Comparison of ENCODE assay signal across 8 mouse cellular contexts in genomic region chr19:23757961-23758553, GRCm38 (mm10). TPM values are rescaled to one million over a fixed set of nuclear protein-coding genes. Genes with fewer than 3 reads are reported as not detected.
DNase-seq lines count a peak whose midpoint lies in the region; ATAC-seq and TF ChIP-seq lines count a peak whose summit lies in the region.

No protein-coding gene starts in this region.

- no peak for TF ChIP-seq POLR2A in ES-Bruce4 (IDR thresholded peaks at IDR 0.05; ENCODE audit: insufficient read depth, low read length)

- H3K9me3 ChIP-seq in ES-Bruce4 (replicated peaks; ENCODE audit: control insufficient read depth, insufficient read depth, low read length, poor library complexity, severe bottlenecking), result no peaks in the 10 kb centered on the region
- H3K9me3 ChIP-seq in forebrain, embryonic 12.5 days, result no peaks in the 10 kb centered on the region
- H3K9me3 ChIP-seq in heart, postnatal 0 days (replicated peaks; ENCODE audit: control insufficient read depth, low read length), result 0 out of 2 replicates have a peak, but pooled peaks cover 3% of the 10 kb centered on the region
- no peaks in the 10 kb centered on the region for H3K9me3 ChIP-seq in liver, embryonic 16.5 days (replicated peaks; ENCODE audit: control insufficient read depth, low read length)
- peaks cover 3% of the 10 kb centered on the region; the same call in 1 of the 2 replicates for H3K9me3 ChIP-seq in neural tube, embryonic 13.5 days

- no peaks in the 10 kb centered on the region for H3K4me1 ChIP-seq in ES-Bruce4 (ENCODE audit: control insufficient read depth, insufficient read depth, low read length)
- peaks cover 16% of the 10 kb centered on the region for H3K4me1 ChIP-seq in forebrain, embryonic 12.5 days
- H3K4me1 ChIP-seq in heart, postnatal 0 days (ENCODE audit: control insufficient read depth, insufficient read depth), result no peaks in the 10 kb centered on the region
- H3K4me1 ChIP-seq in liver, embryonic 16.5 days (ENCODE audit: control insufficient read depth, low read depth, low read length), result no peaks in the 10 kb centered on the region; the same call in 1 of the 2 replicates
- peaks cover 43% of the 10 kb centered on the region for H3K4me1 ChIP-seq in neural tube, embryonic 13.5 days (replicated peaks)

- peak; percentile 73 for DNase-seq in c-Kit-positive CD71-positive TER-119-positive erythroid progenitor cells, embryonic 14.5 days (ENCODE audit: low spot score)
- DNase-seq in heart, postnatal 0 days (ENCODE audit: low spot score), result peak; percentile 90
- peak; percentile 98 to 99 for DNase-seq in kidney, postnatal 4 days
- peak; percentile 88 for DNase-seq in testis, postnatal 14 days (ENCODE audit: low spot score)

- peaks cover 2% of the 10 kb centered on the region; the same call in 1 of the 2 replicates for H3K27me3 ChIP-seq in ES-Bruce4 (ENCODE audit: control insufficient read depth, insufficient read depth, low read length, poor library complexity, severe bottlenecking)
- peaks cover 10% of the 10 kb centered on the region for H3K27me3 ChIP-seq in forebrain, embryonic 12.5 days
- H3K27me3 ChIP-seq in heart, postnatal 0 days (ENCODE audit: control insufficient read depth, insufficient read depth, low read length), result peaks cover 22% of the 10 kb centered on the region
- H3K27me3 ChIP-seq in liver, embryonic 16.5 days (ENCODE audit: control insufficient read depth, insufficient read depth, low read depth, low read length), result peaks cover 32% of the 10 kb centered on the region
- no peaks in the 10 kb centered on the region for H3K27me3 ChIP-seq in neural tube, embryonic 13.5 days

- H3K27ac ChIP-seq in ES-Bruce4 (ENCODE audit: insufficient read depth, low read length), result no peak overlapping the region
- peak overlapping the region; percentile 91 for H3K27ac ChIP-seq in forebrain, embryonic 12.5 days
- H3K27ac ChIP-seq in heart, postnatal 0 days (ENCODE audit: low read depth), result peak overlapping the region; percentile 71
- H3K27ac ChIP-seq in liver, embryonic 16.5 days (ENCODE audit: low read length), result no peak overlapping the region
- peak overlapping the region; percentile 98 for H3K27ac ChIP-seq in neural tube, embryonic 13.5 days (replicated peaks)

- peak overlapping the region; percentile 25 for H3K9ac ChIP-seq in ES-Bruce4 (ENCODE audit: low read depth, poor library complexity, severe bottlenecking)
- peak overlapping the region; percentile 75 for H3K9ac ChIP-seq in forebrain, embryonic 12.5 days
- H3K9ac ChIP-seq in heart, postnatal 0 days (replicated peaks; ENCODE audit: low read depth, low read length), result peak overlapping the region; percentile 49
- peak overlapping the region; percentile 57 for H3K9ac ChIP-seq in liver, embryonic 16.5 days (ENCODE audit: low read depth, low read length)
- peak overlapping the region; percentile 88 for H3K9ac ChIP-seq in neural tube, embryonic 13.5 days

- WGBS in forebrain, embryonic 12.5 days, result 1% methylated on average over 40 of the region's 40 CpGs
- 1% methylated on average over 40 of the region's 40 CpGs for WGBS in heart, postnatal 0 days
- WGBS in liver, embryonic 16.5 days (ENCODE audit: insufficient replicate concordance), result under 1% methylated on average over 40 of the region's 40 CpGs
- under 1% methylated on average over 40 of the region's 40 CpGs for WGBS in neural tube, embryonic 13.5 days

- no peak for TF ChIP-seq EP300 in ES-Bruce4 (IDR thresholded peaks at IDR 0.05; ENCODE audit: insufficient read depth, low read depth, low read length)
- TF ChIP-seq EP300 in heart, postnatal 0 days (IDR thresholded peaks at IDR 0.05; ENCODE audit: low read depth), result no peak

- peak; percentile 75 for ATAC-seq in forebrain, embryonic 12.5 days (ENCODE audit: low FRiP score)
- ATAC-seq in heart, postnatal 0 days (ENCODE audit: insufficient read depth, low read depth), result peak; percentile 84
- peak; percentile 69 for ATAC-seq in liver, embryonic 16.5 days (ENCODE audit: low read depth)
- ATAC-seq in neural tube, embryonic 13.5 days (ENCODE audit: low read depth), result peak; percentile 78

- no peaks in the 10 kb centered on the region for H3K36me3 ChIP-seq in ES-Bruce4 (ENCODE audit: control insufficient read depth, insufficient read depth, low read length, poor library complexity, severe bottlenecking)
- no peaks in the 10 kb centered on the region for H3K36me3 ChIP-seq in forebrain, embryonic 12.5 days (replicated peaks)
- H3K36me3 ChIP-seq in heart, postnatal 0 days (replicated peaks; ENCODE audit: control insufficient read depth, insufficient read depth, low read length), result no peaks in the 10 kb centered on the region
- no peaks in the 10 kb centered on the region for H3K36me3 ChIP-seq in liver, embryonic 16.5 days (ENCODE audit: control insufficient read depth, insufficient read depth)
- H3K36me3 ChIP-seq in neural tube, embryonic 13.5 days, result no peaks in the 10 kb centered on the region

- peak overlapping the region; percentile 70 for H3K4me3 ChIP-seq in ES-Bruce4 (ENCODE audit: low read depth, low read length)
- peak overlapping the region; percentile 72 for H3K4me3 ChIP-seq in forebrain, embryonic 12.5 days (replicated peaks)
- H3K4me3 ChIP-seq in heart, postnatal 0 days (ENCODE audit: low read depth, low read length), result peak overlapping the region; percentile 67
- peak overlapping the region; percentile 67 for H3K4me3 ChIP-seq in liver, embryonic 16.5 days (ENCODE audit: low read depth, low read length)
- peak overlapping the region; percentile 76 for H3K4me3 ChIP-seq in neural tube, embryonic 13.5 days

- peak; percentile 85 for TF ChIP-seq CTCF in ES-Bruce4 (IDR thresholded peaks at IDR 0.05; ENCODE audit: low read depth, low read length)
- peak; percentile 98 for TF ChIP-seq CTCF in heart, postnatal 0 days (IDR thresholded peaks at IDR 0.05; ENCODE audit: low read depth)

- H3K4me2 ChIP-seq in forebrain, embryonic 12.5 days, result peak overlapping the region; percentile 75
- peak overlapping the region; percentile 82 for H3K4me2 ChIP-seq in heart, postnatal 0 days (ENCODE audit: low read depth, low read length)
- peak overlapping the region; percentile 88 for H3K4me2 ChIP-seq in liver, embryonic 16.5 days (ENCODE audit: low read depth, low read length)
- H3K4me2 ChIP-seq in neural tube, embryonic 13.5 days, result peak overlapping the region; percentile 70

RNA-seq across cellular contexts. Expression of gene Apba1, which starts 0.6 kb away (rescaled TPM):
- polyA plus RNA-seq in ES-Bruce4 (2011; ENCODE audit: insufficient read depth, insufficient read length, low read depth, missing spikeins), result 0.16 and 0.50 TPM in 2 replicates
- 2.5 and 2.8 TPM in 2 replicates for polyA plus RNA-seq in forebrain, embryonic 12.5 days (2016; fragmentation: Nextera tagmentation; extraction: Ambion mirVana)
- 2.4 and 4.0 TPM in 2 replicates for total RNA-seq in heart, postnatal 0 days (2014; rRNA removed; ENCODE audit: low replicate concordance)
- 0.32 and 0.36 TPM in 2 replicates for polyA plus RNA-seq in heart, postnatal 0 days (2015; fragmentation: Nextera tagmentation; extraction: Ambion mirVana)
- 0.04 and 0.06 TPM in 2 replicates for polyA plus RNA-seq in liver, embryonic 16.5 days (2015; fragmentation: Nextera tagmentation; extraction: Ambion mirVana)
- 8.7 and 8.8 TPM in 2 replicates for polyA plus RNA-seq in neural tube, embryonic 13.5 days (2015; fragmentation: Nextera tagmentation; extraction: Ambion mirVana)

Comparison
In these comparisons a context has a peak if more than half of its experiments do, and no peak if none do; other contexts are left out.
1. H3K27ac ChIP-seq: peak in forebrain, embryonic 12.5 days (single experiment), heart, postnatal 0 days (single experiment) and neural tube, embryonic 13.5 days (single experiment); none in ES-Bruce4 (single experiment) and liver, embryonic 16.5 days (single experiment).
2. H3K9ac ChIP-seq: peak in every context shown above with its lines; median percentile 88 in neural tube, embryonic 13.5 days; 75 in forebrain, embryonic 12.5 days; 57 in liver, embryonic 16.5 days; 49 in heart, postnatal 0 days; 25 in ES-Bruce4.
3. Peak in every context shown above with its lines, with median percentiles within 50 percentile points of each other: H3K4me3 ChIP-seq, DNase-seq, ATAC-seq and H3K4me2 ChIP-seq.